Mouse (Mus musculus) liver, embryonic 12.5 days (tissue): Measurements from ENCODE around the gene Cytl1. TPM values are rescaled to one million over a fixed set of nuclear protein-coding genes. Genes with fewer than 3 reads are reported as not detected.

Experiments used
- ATAC-seq: fragments of 200-750 bp; cut with Nextera tagmentation; 2 replicates; pipeline ENCODE4 v1.8.0; 2017; ENCODE audit warnings: moderate number of reproducible peaks, mild to moderate bottlenecking, moderate library complexity
- H3K27ac ChIP-seq: fragments of 300-500 bp; sonication (generic); 2 replicates; pipeline ENCODE4 v1.5.1; 2016; ENCODE audit warnings: mild to moderate bottlenecking
- H3K27me3 ChIP-seq: fragments of 300-500 bp; sonication (generic); replicated peaks from 2 replicates; pipeline ENCODE4 v1.6.1; 2016; ENCODE audit warnings: mild to moderate bottlenecking, moderate library complexity
- H3K36me3 ChIP-seq: fragments of 300-500 bp; sonication (generic); 2 replicates; pipeline ENCODE4 v1.6.1; 2016; ENCODE audit warnings: mild to moderate bottlenecking, moderate library complexity
- H3K4me1 ChIP-seq: fragments of 300-500 bp; sonication (generic); 2 replicates; pipeline ENCODE4 v1.6.1; 2016
- H3K4me2 ChIP-seq: fragments of 300-500 bp; sonication (generic); 2 replicates; pipeline ENCODE4 v1.6.1; 2016; ENCODE audit warnings: mild to moderate bottlenecking, moderate library complexity
- H3K4me3 ChIP-seq: fragments of 300-500 bp; sonication (generic); 2 replicates; pipeline ENCODE4 v1.5.1; 2016; ENCODE audit warnings: mild to moderate bottlenecking, moderate library complexity
- H3K9ac ChIP-seq: fragments of 300-500 bp; sonication (generic); 2 replicates; pipeline ENCODE4 v1.6.1; 2016; ENCODE audit warnings: mild to moderate bottlenecking, moderate library complexity
- H3K9me3 ChIP-seq: fragments of 300-500 bp; sonication (generic); replicated peaks from 2 replicates; pipeline ENCODE4 v1.6.1; 2016; ENCODE audit warnings: mild to moderate bottlenecking, moderate library complexity
- WGBS: fragments of 180-500 bp; shearing (Covaris S2); methylation state at CpG from one replicate; pipeline ENCODE4 v1.1.7; 2016; ENCODE audit not compliant: insufficient replicate concordance; 5-methylcytosine and 5-hydroxymethylcytosine counted together
- polyA plus RNA-seq: library from polyadenylated mRNA; unstranded; fragments of >200 nt; fragmentation: Nextera tagmentation; extraction: Ambion mirVana; gene quantifications from 2 replicates; pipeline ENCODE4 v1.2.1, GENCODE M21; 2016

Cytl1 gene
- polyA plus RNA-seq, 1 experiment from 2014 or later: not detected

DNA sequence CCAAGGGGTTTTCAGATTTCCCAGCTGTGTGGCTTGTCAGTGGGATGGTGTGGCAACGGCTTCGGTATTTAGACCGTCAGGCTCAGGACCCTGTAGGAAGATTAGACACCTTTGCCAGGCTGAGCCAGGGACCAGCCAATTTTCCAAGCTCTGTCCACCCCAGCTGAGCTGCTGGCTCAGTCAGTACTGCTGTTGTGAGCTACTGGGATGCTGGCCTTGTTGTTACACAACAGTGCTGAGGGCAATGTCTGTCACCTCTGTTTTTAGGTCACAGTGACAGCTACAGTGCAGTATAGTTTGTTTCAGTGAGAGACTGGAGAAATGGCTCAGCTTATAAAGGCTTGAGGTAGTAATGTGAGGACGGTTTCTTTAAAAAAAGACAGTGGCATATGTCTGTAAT is 38.7 kb downstream of the Cytl1 start:
- 46% methylated on average over 4 of the region's 4 CpGs for WGBS
- H3K27ac ChIP-seq: no peak overlapping the region
- no peak for ATAC-seq

DNA sequence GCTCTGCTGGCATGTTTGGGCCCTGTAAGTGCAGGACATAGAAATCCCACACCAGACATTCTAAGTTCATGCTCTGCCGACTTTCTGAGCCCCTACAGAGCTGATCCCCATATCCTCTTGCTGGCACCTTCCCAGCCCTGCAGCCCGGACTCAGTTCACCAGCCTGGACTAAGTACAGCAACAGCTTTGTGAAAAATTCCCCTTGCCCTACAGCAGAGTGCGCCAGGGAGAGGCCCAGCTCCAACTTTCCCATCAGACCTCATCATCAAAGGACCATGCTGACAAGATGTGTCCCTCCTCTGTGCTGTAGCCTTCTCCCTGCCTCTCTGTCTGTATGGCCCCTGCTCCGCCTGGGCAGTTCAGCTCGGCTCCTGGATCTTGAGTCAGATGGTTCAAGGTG is 40.4 kb downstream of the Cytl1 start:
- H3K9me3 ChIP-seq: no peaks in the 10 kb centered on the region
- no peaks in the 10 kb centered on the region for H3K36me3 ChIP-seq
- H3K4me1 ChIP-seq: no peaks in the 10 kb centered on the region
- H3K4me3 ChIP-seq: no peak overlapping the region
- no peaks in the 10 kb centered on the region; the same call in 1 of the 2 replicates for H3K27me3 ChIP-seq
- H3K27ac ChIP-seq: no peak overlapping the region
- WGBS: 40% methylated on average over 5 of the region's 5 CpGs
- H3K9ac ChIP-seq: no peak overlapping the region
- ATAC-seq: no peak
- H3K4me2 ChIP-seq: no peak overlapping the region

More for the DNA sequence above, 38.7 kb downstream of the Cytl1 start:
- Histone ChIP-seq H3K27me3 (no peaks in the 10 kb centered on the region; the same call in 1 of the 2 replicates), H3K4me3 (no peak overlapping the region), H3K36me3 (no peaks in the 10 kb centered on the region), H3K4me2 (no peak overlapping the region), H3K4me1 (no peaks in the 10 kb centered on the region), H3K9me3 (no peaks in the 10 kb centered on the region), H3K9ac (no peak overlapping the region)

DNA sequence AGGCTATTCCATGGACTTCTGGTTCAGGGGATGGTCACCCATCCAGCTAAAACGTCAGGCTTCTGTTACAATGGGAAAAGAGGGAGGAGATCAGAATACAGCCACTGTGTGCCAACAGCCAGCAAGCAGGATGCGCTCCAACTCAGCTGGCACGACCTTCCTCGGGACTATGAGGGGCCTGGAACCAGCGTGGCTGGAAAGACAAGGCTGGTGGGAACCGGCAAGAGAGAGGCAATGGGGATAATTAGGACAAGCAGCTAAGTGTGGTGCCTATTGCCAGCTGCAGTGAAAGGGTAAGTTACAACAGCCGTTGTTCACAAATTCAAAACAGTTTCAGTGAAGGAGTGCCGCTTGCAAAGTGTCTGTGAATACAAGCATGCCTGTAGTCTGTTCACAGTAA is 48.0 kb downstream of the Cytl1 start:
- H3K4me2 ChIP-seq: no peak overlapping the region
- H3K27ac ChIP-seq: no peak overlapping the region
- no peak overlapping the region for H3K4me3 ChIP-seq
- no peaks in the 10 kb centered on the region for H3K27me3 ChIP-seq
- 52% methylated on average over 8 of the region's 8 CpGs for WGBS
- H3K36me3 ChIP-seq: no peaks in the 10 kb centered on the region
- ATAC-seq: no peak
- H3K9me3 ChIP-seq: no peaks in the 10 kb centered on the region
- H3K4me1 ChIP-seq: no peaks in the 10 kb centered on the region
- H3K9ac ChIP-seq: no peak overlapping the region

DNA sequence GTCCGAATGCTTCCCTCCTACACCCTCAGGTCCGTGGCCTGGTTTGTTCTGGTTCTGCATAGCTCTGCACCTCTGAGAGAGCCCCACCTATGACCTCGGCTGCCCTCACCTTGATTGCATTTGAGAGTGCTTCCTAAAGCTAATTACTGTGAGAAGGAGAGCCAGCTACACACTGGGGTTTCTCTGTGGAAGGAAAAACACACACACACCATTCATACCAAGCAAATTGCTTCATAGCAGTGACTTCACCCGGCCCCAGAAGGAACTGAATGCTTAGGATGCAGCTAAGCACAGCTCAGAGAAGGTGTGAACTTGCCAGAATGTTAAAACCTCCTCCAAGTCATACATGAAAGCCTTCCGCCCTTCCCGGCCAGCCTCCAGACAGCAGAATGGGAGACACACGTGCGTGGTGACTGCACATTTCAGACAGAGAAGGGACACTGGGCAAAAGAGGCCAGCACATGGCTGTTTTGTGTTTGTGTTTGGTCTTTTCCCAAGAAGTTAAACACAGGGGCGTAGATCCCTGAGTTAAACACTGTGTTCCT is 49.6 kb downstream of the Cytl1 start:
- Histone ChIP-seq H3K27ac (no peak overlapping the region), H3K27me3 (no peaks in the 10 kb centered on the region), H3K4me1 (no peaks in the 10 kb centered on the region), H3K4me3 (no peak overlapping the region), H3K9ac (no peak overlapping the region), H3K9me3 (no peaks in the 10 kb centered on the region), H3K4me2 (no peak overlapping the region), H3K36me3 (no peaks in the 10 kb centered on the region)
- ATAC-seq: no peak
- 59% methylated on average over 9 of the region's 9 CpGs for WGBS

Other genes with a start within 250 kb of the Cytl1 start
- 0.17 and 0.25 TPM in 2 replicates for gene Stk32b, start 18.3 kb upstream of the Cytl1 start, polyA plus RNA-seq
- gene Msx1, start 89.1 kb downstream of the Cytl1 start, polyA plus RNA-seq: 0.51 and 0.63 TPM in 2 replicates